Mouse (Mus musculus) induced T-regulatory cell, adult 2 months (primary cell): ENCODE results near the gene H2al1n.
"Not testable (repeated sequence)": the region's sequence is repeated elsewhere in the genome, so short reads cannot be mapped to it uniquely, and the experiment has no call there.

Source experiments
- DNase-seq: peaks from one replicate; pipeline ENCODE4 v3.0.0-alpha.2; 2012; ENCODE audit warnings: low read depth

Gene H2al1n

GRCm38 (mm10) chrX:14210848-14211247 is at the start of gene H2al1n:
Gene H2al1n, plus strand, starts transcription at chrX:14211148.
- DNase-seq = not testable (repeated sequence)

- no peak for DNase-seq
Measured at GRCm38 (mm10) chrX:14199284-14199683, 11.7 kb upstream of the H2al1n start.

GRCm38 (mm10) chrX:14206112-14206875 is 4.7 kb upstream of the H2al1n start:
- no peak for DNase-seq

- no peak for DNase-seq
Measured at GRCm38 (mm10) chrX:14229218-14229617, 18.3 kb downstream of the H2al1n start.

- no peak for DNase-seq
Measured at GRCm38 (mm10) chrX:14259597-14260239, 48.8 kb downstream of the H2al1n start.
